Mouse (Mus musculus): Measurements from ENCODE around the gene Pip4k2a.

DNA sequence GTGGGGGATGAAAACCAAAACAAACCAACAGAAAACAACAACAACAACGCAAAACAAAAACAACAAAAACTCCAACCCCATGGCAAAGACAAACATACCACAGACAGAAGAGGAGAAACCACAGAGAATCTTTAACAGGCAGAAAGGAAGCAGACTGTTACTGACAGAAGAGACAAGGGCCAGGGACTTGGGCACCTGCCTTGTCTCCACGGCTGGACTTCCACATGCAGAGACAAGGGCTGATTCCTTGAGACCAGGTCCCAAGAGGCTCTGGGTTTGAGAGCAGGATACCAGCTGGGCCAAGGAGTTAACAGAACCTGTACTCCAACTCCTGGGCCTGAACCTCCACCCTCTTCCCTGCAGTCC lies 81.9 kb downstream of the Pip4k2a start:
- TF ChIP-seq GATA1 (IDR thresholded peaks at IDR 0.05; ENCODE audit: borderline replicate concordance, low read length) (no peak), FLI1 (IDR thresholded peaks at IDR 0.05; ENCODE audit: low read length) (no peak)

Measured in megakaryocyte, embryonic 14.5 days (primary cell).